Mouse (Mus musculus) kidney, adult 2 months (tissue): ENCODE measurements around the gene Bex6. TPM values are rescaled to one million over a fixed set of nuclear protein-coding genes. Genes with fewer than 3 reads are reported as not detected.

Source experiments
- DNase-seq: peaks from one replicate; pipeline ENCODE4 v3.0.0; 2021
- H3K27ac ChIP-seq: fragments of 200-500 bp; 2 replicates; pipeline ENCODE4 v1.5.1; 2012; ENCODE audit warnings: low read depth, low read length, control low read depth, inconsistent platforms; ENCODE audit not compliant: insufficient read depth
- H3K27me3 ChIP-seq: fragments of 200-500 bp; replicated peaks from 2 replicates; pipeline ENCODE4 v1.6.1; 2012; ENCODE audit warnings: mild to moderate bottlenecking, moderate library complexity, low read length, inconsistent platforms; ENCODE audit not compliant: control insufficient read depth, insufficient read depth
- H3K36me3 ChIP-seq: fragments of 200-500 bp; 2 replicates; pipeline ENCODE4 v1.6.1; 2012; ENCODE audit warnings: mild to moderate bottlenecking, moderate library complexity, low read length, inconsistent platforms; ENCODE audit not compliant: control insufficient read depth, insufficient read depth
- H3K4me1 ChIP-seq: fragments of 200-500 bp; 2 replicates; pipeline ENCODE4 v1.6.1; 2011; ENCODE audit warnings: low read length; ENCODE audit not compliant: control insufficient read depth, insufficient read depth
- H3K4me3 ChIP-seq: fragments of 200-500 bp; 2 replicates; pipeline ENCODE4 v1.5.1; 2011; ENCODE audit warnings: mild to moderate bottlenecking, low read depth, low read length, control low read depth; ENCODE audit not compliant: insufficient read depth
- CTCF ChIP-seq: fragments of 200-500 bp; conservative IDR thresholded peaks from 2 replicates; pipeline ENCODE4 v1.5.1; 2011; ENCODE audit warnings: low read depth, mild to moderate bottlenecking, control low read depth, low read length, moderate library complexity, mixed read lengths; ENCODE audit not compliant: insufficient read depth, insufficient read length
- POLR2A ChIP-seq: fragments of 200-500 bp; IDR thresholded peaks from one replicate; pipeline ENCODE4 v1.6.1; 2011; ENCODE audit warnings: low read depth, low read length, control low read depth
- WGBS: fragments of 180-500 bp; shearing (Covaris S2); methylation state at CpG from one replicate; pipeline ENCODE4 v1.1.7; 2018; 5-methylcytosine and 5-hydroxymethylcytosine counted together
- polyA plus RNA-seq: library from polyadenylated mRNA; depleted of rRNA; stranded (reverse); fragments of >200 nt; gene quantifications from 2 replicates; pipeline ENCODE4 v1.2.3, GENCODE M21; 2012

The Bex6 gene
- polyA plus RNA-seq, 1 experiment = not detected

DNA sequence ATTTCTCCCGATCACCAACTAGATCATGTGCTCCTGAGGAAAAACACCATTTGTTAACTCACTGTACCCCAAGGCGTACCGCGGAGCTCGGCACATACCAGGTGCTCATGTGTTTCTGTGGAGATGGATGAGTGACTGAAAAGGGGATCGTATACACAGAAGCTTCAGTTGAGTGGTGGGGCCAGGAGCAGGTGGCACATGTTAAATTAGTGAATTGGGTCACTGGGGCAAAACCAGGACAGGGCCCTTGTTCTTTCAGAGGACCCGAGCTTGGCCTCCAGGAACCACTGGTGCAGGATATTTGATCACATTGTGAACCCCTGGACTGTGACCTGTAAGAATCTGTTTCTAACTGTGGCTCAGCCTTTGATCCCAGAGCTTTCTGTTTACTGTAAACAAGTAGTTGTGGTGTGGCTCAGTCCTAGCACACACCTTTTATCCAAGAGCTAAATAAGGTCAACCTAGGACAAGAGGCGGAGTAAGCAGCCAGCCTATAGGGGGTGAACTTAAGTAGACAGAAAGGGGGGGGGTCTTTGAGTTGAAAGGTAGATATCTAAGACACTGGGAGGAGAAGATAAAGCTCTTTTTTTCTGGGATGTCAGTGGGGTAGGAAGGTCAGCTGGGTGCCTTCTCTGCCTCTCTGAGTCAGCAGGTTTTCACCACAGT lies 5.2 kb upstream of the Bex6 start:
- no peaks in the 10 kb centered on the region for H3K27me3 ChIP-seq
- H3K27ac ChIP-seq = no peak overlapping the region
- no peaks in the 10 kb centered on the region for H3K4me1 ChIP-seq
- no peak for DNase-seq
- TF ChIP-seq CTCF (no peak), POLR2A (no peak)
- 70% methylated on average over 8 of the region's 8 CpGs for WGBS
- H3K4me3 ChIP-seq = no peak overlapping the region
- H3K36me3 ChIP-seq = no peaks in the 10 kb centered on the region

DNA sequence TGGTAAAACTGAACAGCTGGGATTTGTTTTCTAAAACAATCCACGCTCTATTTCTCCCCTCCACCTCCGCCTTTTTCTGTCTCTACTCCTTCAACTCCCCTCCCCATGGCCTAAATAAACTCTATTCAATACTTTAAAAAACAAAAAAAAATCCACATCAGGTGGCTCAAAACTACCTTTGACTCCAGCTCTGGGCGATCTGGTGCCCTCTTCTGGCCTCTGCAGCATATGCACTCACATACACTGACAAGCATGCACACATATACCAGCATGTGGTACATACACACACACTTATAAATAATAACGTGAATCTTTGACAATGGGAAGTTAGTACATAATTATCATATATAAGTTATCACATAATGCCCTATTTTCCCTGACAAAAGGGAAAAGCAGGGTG lies 4.6 kb upstream of the Bex6 start:
- H3K4me1 ChIP-seq = no peaks in the 10 kb centered on the region
- H3K27ac ChIP-seq = no peak overlapping the region
- WGBS = 92% methylated on average over 4 of the region's 4 CpGs
- TF ChIP-seq POLR2A = no peak
- peak; percentile 25; the same call in 1 of the 2 replicates for TF ChIP-seq CTCF
- H3K27me3 ChIP-seq = no peaks in the 10 kb centered on the region
- no peak overlapping the region for H3K4me3 ChIP-seq
- H3K36me3 ChIP-seq = no peaks in the 10 kb centered on the region
- no peak for DNase-seq

DNA sequence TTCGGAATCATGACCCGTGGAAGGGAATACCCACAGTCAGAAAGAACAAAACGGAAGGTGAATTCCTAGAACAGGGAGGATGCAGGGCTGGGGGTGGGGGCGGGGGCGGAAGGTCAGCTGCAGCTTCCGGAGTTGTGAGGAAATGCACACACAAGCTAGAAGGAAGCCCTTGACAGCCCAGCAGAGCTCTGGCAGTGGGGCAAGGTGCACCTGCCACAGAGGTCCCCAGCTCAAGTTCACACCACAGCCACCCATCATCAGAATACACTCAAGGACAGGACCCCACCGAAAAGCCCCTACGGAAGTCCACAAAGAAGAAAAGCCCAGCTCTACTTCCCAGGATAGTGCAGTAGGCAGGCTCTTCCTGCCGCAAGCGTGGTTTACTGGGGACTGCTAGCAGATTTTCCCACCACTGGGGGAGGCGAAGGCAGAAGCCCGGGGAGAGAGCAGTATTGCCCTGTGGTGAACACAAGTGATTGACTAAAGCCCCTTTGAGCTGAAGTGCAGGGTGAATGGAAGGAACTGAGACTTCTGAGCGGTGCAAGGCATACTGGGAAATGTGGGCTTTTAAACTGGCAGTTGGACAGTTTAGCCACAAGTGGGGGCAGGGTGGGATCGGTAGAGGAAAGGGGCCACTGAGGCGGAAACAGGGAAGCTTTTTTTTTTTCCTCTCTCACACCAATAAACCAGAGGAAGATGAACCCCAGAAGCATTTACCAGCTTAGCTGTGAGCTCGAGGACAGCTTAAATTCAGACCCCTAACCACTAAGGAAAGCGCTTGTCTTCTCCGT lies 2.5 kb upstream of the Bex6 start:
- 42% methylated on average over 18 of the region's 18 CpGs for WGBS
- no peak overlapping the region; the same call in 1 of the 2 replicates for H3K4me3 ChIP-seq

DNA sequence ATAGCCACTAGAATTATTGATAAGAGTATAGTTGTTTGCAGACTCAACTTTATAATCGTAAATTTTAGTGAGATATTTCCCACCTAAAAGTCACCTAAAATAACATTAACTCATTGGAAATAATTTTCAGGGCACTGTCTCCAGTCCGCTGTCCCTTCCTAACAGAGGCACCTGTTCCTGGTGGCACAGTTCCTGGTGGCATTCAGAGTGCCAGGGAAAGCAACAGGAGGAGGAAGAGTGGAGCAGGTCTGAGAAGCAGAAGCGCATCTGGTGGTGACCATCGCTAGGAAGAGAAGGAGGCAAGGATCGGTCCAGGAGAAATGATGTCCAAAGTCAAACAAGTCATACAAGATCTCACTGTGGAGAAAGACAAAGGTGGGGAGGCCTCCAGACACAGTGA lies 6.4 kb downstream of the Bex6 start:
- DNase-seq = no peak
- TF ChIP-seq POLR2A (no peak), CTCF (no peak)
- Histone ChIP-seq H3K36me3 (no peaks in the 10 kb centered on the region), H3K27ac (no peak overlapping the region), H3K4me1 (no peaks in the 10 kb centered on the region), H3K27me3 (no peaks in the 10 kb centered on the region), H3K4me3 (no peak overlapping the region)
- 97% methylated on average over 5 of the region's 5 CpGs for WGBS

More for the DNA sequence above, 2.5 kb upstream of the Bex6 start:
- peak; percentile 33 for DNase-seq
- Histone ChIP-seq H3K4me1 (no peaks in the 10 kb centered on the region), H3K36me3 (no peaks in the 10 kb centered on the region), H3K27ac (peak overlapping the region; percentile 66), H3K27me3 (no peaks in the 10 kb centered on the region)
- TF ChIP-seq POLR2A (no peak), CTCF (no peak)

DNA sequence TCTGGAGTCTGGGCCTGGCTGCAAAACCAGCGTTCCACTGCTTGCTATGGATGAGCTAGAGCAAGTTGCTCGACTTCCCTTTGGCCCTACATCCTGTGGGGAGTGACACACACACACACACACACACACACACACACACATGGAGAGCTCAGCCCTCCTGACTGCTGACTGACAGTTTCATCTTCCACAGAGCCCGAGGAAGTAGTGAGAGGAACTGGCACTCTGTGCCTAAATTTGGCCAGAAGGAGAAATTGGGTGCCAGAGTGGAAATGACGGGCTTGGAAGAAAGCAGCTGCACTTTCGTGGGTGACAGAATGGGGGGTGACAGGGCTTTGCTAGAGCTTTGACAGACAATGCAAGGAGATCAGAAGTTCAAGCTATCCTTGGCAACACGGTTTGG lies 9.5 kb downstream of the Bex6 start:
- 49% methylated on average over 6 of the region's 6 CpGs for WGBS
- no peak overlapping the region for H3K27ac ChIP-seq

DNA sequence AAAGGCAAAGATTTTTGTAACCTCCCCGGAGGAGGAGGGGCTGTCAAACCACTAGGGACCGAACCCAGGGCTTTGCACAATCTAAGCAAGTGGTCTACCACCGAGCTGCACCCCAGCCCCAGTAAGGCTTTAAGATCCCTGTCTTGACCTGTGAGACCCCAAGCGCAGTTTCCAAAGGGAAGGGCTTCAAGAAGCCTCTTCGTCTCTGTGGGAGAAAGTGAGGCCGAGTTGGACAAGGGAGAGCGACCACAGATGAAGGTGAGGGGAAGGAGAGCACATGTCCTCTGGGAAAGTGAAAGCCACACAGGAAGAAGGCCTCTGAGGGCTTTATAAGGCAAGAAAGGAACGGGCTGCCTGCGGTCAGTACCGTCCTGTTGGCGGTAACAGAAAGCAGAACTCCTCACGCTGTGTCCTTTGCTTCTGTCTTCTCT lies 10.4 kb downstream of the Bex6 start:
- H3K4me1 ChIP-seq = no peaks in the 10 kb centered on the region
- 57% methylated on average over 12 of the region's 12 CpGs for WGBS
- peak; percentile 43 for DNase-seq
- no peak overlapping the region for H3K4me3 ChIP-seq
- no peak for TF ChIP-seq POLR2A
- no peak for TF ChIP-seq CTCF
- no peak overlapping the region for H3K27ac ChIP-seq
- H3K27me3 ChIP-seq = no peaks in the 10 kb centered on the region
- no peaks in the 10 kb centered on the region for H3K36me3 ChIP-seq

More for the DNA sequence above, 9.5 kb downstream of the Bex6 start:
- Histone ChIP-seq H3K4me3 (no peak overlapping the region), H3K27me3 (no peaks in the 10 kb centered on the region), H3K4me1 (no peaks in the 10 kb centered on the region), H3K36me3 (no peaks in the 10 kb centered on the region)
- TF ChIP-seq CTCF = no peak
- DNase-seq = peak; percentile 54
